Mouse (Mus musculus): Measurements from ENCODE around the gene Lmbr1. TPM values are rescaled to one million over a fixed set of nuclear protein-coding genes. Genes with fewer than 3 reads are reported as not detected.
"Not testable (repeated sequence)": the region's sequence is repeated elsewhere in the genome, so short reads cannot be mapped to it uniquely, and the experiment has no call there.

Gene Lmbr1
- total RNA-seq (2014; fragmentation: Nextera tagmentation): 0.60 and 0.90 TPM in 2 replicates
- total RNA-seq (2017): 2.9 and 6.6 TPM in 2 replicates

DNA sequence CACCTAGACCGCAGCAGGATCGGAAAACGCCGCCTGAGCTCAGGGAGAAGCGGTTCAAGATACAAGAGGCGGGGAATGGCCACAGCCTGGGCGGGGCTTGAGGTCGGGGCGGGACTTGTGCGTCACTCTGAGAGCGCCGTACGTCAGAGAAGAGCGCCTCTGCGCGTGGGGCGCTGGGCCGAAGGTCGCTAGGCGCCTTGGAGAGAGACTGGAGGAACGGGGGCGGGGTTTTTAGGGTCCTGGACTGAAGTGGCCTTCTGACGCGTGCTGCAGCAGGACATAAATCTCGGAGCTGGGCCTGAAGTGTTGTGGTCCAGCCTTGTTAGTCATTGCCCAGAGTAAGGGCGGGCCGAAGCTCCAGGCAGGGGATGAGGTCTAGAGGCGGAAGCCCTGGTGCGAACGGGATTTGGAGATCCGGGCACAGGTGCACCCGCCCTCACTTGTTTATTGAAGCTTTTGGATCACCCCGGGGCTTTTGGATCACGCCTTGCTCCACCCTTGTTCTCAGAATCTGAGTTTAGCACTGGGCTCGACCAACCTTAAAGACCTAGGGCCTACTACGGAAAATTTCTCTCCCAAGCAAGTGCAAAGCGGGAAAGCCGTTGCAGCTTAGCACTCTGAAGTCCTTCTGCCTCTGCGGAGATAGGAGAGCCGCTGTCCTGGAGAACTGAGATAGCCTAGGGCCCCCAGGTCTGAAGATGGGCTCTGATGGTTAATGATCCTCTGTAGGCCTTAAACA, at the start of gene Lmbr1:
Gene Lmbr1, minus strand, starts transcription at position 93 of the 739 bp plus-strand sequence.
- ATAC-seq (replicated peaks; ENCODE audit: poor library complexity, severe bottlenecking): peak; percentile 98

DNA sequence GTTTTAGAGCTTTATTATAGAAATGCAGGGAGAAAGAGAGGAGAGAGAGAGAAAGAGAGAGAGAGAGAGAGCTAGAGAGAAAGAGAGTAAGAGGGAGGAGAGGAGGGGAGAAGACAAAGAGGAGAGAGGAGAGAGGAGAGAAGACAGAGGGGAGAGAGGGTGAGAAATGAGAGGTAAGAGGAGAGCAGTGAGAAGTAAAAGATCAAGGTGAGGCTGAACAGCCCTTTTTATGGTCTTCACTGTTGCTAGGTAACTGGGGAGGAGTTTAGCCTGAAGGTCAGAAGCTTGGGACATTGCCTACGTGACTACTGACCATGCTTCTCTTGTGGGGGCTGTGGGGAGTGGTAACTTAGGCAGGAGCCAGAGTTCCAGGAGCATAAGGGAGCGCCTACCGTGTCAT, 45.1 kb upstream of the Lmbr1 start:
- ATAC-seq (replicated peaks; ENCODE audit: poor library complexity, severe bottlenecking): not testable (repeated sequence)

DNA sequence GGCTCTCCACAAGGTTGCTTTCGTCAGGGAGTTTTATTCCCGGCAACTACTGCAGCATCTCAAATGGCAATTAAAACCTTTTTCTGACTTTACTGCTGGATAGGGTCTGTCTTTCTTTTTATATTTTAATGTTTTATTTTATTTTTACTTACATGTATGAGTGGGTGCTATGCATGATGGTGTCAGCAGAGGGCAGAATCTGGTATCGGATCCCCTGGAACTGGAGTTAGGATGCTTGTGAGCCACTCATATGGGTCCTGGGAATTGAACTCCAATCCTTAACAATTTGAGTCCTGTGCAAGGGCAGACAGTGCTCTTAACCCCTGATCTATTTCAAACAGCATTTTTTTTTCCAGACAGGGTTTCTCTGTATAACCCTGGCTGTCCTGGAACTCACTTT, 34.9 kb upstream of the Lmbr1 start:
- ATAC-seq (replicated peaks; ENCODE audit: poor library complexity, severe bottlenecking): no peak

DNA sequence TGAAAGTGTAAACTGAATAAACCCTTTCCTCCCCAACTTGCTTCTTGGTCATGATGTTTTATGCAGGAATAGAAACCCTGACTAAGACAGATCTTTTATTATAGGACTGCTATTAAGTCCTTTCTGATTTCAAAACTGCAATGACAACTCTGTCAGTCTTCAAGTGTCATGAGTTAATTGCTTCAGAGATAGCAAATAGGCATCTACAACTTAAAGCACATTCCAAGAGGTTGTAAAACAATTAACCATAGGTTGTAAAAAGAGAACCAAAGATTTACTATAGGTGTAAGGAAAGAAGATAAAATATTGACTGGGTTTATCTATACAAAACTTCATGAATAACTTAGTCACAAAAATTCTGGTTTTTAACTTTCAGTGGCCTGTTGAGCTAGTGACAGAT, 32.7 kb upstream of the Lmbr1 start:
- ATAC-seq (replicated peaks; ENCODE audit: poor library complexity, severe bottlenecking): no peak

DNA sequence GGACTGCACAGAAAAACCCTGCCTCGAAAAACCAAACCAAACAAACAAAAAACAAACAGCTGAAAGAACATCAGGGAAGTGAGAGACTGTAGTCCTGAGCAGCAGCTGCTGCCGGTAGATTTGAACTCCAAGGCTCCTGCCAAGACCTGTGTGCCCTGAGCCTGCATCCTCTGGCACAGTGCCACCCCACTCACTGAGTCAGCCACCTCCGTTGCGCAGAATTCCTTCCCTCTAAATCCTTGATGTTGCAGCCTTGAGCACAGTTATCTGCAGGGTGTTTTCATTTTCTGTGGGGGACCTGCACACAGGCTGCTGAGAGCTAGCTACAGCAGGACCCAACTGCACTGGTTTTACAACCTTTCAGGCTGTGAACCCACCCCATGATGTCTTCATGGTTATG, 20.2 kb upstream of the Lmbr1 start:
- ATAC-seq (replicated peaks; ENCODE audit: poor library complexity, severe bottlenecking): no peak

DNA sequence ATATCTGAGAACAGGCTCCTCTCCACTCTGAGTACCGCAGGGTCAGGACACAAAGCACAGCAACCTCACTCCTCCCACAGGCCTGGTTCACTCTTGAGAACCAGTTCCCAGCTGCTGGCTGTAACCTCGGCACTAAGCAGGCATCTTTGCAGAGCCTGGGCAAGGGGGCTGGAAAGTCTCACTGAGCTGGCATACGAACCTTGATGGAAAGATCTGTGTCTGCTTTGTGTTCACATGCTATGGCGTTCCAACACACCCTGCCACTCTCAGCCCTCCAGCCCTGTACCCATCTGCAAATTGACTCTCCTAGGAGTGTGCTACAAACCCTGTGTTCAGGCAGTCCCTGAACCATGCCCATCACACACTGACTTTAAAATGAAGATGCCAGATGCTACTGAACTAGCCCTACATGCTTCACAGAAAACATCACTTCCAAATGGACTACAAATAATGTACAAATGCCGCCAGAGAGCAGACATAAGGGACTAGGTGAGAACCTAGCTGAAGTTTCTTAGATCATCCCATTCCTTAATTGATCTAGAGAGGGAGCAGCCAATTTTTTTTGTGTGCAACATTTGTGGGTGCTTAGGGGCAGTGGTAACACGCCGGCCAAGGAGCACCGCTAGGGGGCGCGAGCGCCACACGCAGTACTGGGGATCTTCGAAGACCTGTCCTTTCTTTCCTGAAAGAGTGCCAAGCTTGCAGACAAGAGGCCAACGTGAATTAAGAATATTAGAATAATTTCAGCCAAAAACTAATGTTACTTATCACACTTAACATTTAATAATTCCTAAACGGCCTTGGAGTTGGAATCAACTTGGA, 11.0 kb upstream of the Lmbr1 start:
- ATAC-seq (replicated peaks; ENCODE audit: poor library complexity, severe bottlenecking): peak; percentile 84

DNA sequence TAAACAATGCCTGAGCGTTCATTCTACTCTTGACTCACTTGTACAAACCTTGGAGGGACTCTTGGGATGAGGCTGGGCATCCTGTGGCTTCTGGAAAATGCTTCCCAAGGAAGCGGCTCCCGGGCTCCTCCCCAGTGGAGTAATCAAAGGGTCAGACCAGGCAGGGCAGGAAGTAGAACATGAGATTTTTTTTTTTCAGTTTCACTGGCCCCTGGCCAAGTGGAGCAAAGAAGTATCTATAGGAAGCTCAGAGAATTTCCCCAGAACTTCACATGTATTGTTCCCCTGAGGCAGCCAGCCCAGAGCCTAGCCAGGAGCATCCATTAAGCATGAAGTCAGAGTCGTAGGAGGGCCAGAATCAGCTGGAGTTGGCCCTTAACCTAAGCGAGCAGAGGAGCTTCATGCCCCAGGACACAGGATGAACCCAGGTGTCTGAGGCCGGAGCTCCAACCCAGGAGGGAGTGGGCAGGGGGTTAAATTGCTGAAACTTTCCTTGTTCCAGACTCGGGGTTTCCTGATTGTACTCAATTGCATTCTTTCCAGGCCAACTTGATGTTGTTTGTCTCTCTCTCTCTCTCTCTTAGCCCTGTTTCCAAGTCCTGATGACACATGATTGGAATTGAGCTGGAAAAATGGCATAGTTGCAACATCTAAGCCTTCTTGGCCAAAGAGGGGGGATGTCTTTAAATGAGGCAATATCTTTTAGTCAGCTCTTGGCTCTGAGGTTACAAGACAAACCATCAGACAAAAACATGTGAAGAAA, 10.2 kb upstream of the Lmbr1 start:
- ATAC-seq (replicated peaks; ENCODE audit: poor library complexity, severe bottlenecking): no peak

DNA sequence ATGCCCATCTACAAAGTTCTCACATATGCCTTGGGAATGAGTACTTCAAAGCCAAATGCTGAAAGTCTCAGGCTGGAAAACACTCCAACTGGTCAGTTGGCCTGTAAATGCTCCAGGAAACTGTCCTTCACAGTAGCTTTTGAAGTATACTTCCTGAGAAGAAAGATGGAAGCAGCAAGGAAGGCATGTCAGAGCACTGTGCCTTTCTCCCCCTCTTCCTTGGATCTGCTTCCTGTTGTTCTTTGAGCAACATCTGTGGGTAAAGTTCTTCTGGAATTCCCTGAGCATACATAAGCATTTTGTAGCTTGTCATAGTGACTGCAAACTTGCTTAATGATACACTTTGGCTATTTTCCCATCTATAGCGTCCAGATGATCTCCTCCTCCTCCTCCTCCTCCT, 9.4 kb upstream of the Lmbr1 start:
- ATAC-seq (replicated peaks; ENCODE audit: poor library complexity, severe bottlenecking): no peak

DNA sequence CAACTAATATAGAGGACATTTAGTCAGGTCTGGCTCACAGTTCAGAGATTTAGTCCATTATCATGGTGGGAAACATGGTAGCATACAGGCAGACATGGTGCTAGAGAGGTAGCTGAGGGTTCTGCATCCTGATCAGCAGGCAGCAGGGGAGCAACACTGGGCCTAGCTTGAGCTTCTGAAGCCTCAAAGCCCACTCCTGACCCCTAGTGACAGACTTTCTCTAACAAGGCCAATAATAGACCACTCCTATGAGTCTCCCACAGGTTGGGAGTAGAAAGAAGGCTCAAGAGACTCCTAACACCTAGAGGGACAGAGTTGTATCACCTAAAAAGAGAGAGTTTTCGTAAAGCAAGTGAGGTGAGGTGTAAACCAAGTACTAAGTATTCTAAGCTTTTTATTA, 4.6 kb upstream of the Lmbr1 start:
- no peak for ATAC-seq (replicated peaks; ENCODE audit: poor library complexity, severe bottlenecking)

DNA sequence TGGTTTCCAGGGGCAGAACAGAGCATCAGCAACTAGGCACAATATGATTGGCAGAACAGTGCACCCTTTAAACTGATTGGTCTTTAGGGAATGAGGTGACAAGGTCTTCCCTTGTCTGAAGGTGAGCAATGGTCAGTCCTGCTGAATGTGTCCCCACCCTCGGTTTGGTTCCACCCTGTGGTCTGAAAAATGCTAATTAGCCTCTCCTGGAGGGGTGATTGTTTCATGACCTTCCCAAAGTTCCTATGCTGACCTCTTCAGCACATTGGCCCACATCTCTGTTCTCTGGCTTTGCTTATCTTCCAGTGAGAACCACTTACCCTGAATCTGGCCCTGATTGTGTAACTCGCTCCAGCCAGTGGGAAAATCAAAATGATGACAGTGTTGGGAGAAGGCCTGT, 1.9 kb upstream of the Lmbr1 start:
- ATAC-seq (replicated peaks; ENCODE audit: poor library complexity, severe bottlenecking): no peak

DNA sequence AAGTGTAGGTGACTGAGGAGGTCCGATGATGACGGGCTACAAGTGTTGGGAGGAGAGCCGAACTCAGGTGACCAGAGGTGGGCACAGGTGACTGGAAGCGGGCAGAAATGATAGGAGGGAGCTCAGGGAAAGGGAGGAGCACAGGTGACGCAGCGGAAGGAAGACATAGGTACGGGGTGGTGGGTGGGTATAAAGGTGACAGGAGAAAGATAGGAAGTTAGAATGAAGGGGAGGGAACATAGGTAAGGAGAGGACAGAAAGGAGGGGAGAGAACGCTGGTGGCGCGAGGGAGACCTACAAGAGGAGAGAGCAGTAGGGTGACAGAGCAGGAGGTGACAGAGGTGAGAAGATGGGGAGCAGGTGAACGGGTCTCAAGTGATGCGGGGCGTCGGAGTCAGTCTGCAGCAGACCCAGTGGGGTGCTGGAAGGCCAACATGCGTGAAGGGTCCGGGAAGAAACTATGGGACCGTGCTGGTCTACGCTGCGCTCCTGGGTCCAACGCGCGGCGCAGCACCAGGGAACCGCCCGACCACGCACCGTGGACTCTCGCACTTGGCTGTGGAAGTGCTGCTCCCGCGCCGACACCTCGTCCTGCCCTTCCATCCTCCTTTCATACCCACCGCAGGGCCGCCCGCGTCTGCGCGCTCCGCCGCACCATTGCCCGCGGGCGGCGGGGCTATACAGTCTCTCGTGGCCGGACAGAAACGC, 446 bp downstream of the Lmbr1 start:
- no peak for ATAC-seq (replicated peaks; ENCODE audit: poor library complexity, severe bottlenecking)

DNA sequence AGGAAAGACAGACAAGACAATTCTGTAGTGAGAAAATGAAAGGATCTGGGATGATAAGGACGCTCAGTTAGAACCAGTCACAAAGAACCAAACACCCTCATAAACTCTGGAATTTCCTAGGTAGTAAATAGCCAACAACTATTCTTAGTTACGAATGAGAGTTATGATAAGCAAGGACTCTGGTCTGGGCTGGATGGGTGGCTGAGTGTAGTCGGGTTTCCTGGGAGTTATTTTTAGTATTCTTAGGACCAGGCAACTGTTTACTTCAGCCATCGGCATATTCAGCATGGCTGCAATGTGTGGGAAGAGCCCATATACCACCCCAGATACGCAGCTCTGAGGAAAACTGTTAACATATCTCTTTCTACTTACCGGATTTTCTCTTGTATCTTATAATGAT, 14.7 kb downstream of the Lmbr1 start:
- ATAC-seq (replicated peaks; ENCODE audit: poor library complexity, severe bottlenecking): no peak

DNA sequence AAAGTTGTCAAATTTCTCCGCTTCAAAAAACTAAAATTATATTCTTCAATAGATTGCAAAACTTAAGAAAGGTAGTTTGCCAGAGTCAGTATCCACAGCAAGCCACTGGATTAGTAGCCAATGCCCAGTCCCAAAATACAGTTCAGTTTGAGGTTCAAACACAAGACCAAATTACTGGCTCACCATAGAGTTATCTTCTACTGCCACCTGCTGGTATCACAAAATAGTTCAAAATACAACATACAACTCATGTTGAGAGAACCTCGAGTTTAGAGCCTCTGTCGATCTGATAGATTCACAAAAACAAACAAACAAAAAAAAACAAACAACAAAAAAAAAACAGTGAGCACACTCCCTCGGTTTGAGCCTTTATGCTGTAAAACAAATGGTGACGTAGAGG, 42.4 kb downstream of the Lmbr1 start:
- ATAC-seq (replicated peaks; ENCODE audit: poor library complexity, severe bottlenecking): no peak

DNA sequence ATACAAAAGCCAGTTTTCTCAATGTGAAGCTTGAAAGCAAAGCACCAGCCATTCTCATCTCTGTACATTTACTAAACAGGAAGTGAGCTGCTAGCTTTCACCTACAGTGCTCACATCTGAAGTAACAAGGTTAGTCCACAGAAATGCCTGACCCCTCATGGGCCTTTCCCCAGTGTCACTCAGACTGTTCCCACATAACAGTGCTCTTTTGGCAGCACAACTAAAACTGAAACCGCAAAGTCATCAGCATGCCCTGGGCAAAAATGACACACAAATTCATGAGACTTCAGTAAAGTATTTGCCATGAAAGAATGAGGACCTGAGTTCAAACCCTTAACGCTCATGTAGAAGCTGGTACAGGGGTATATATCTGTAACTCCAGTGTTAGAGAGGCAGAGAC, 55.7 kb downstream of the Lmbr1 start:
- no peak for ATAC-seq (replicated peaks; ENCODE audit: poor library complexity, severe bottlenecking)

DNA sequence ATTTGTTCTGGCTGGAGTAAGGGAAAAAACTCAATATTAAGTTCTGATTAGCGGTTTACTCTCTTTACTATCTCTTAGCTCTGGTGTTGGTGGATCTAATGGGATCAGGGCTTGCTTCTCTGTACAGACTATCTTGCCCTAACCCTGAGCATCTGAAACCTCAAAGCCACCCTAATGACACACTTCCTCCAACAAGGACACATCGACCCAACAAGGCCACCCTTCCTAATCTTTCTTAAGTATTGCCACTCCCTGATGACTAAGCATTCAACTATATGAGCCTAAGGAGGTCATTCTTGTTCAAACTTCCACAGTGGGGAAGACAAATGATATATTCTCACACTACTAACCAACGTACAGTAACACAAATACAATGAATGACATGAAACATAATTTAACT, 69.0 kb downstream of the Lmbr1 start:
- ATAC-seq (replicated peaks; ENCODE audit: poor library complexity, severe bottlenecking): no peak

DNA sequence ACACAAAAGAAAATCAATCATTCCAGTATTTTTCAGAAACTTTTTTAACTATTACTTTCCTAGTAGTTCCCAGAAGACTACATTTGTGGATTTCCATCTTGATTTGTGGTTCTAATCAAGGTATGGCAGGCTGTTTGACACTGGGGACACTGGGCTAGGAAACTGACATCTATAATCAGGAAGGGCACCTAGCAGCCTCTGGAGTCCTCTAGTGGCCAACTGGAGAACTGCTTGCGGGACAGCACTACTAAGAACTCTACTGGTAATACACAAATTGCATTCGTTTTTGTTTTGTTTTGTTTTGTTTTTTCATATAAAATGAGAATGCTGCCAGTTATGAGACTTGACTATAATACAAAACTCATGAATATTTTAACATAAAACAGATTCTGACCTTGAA, 85.0 kb downstream of the Lmbr1 start:
- peak; percentile 66 for ATAC-seq (replicated peaks; ENCODE audit: poor library complexity, severe bottlenecking)

DNA sequence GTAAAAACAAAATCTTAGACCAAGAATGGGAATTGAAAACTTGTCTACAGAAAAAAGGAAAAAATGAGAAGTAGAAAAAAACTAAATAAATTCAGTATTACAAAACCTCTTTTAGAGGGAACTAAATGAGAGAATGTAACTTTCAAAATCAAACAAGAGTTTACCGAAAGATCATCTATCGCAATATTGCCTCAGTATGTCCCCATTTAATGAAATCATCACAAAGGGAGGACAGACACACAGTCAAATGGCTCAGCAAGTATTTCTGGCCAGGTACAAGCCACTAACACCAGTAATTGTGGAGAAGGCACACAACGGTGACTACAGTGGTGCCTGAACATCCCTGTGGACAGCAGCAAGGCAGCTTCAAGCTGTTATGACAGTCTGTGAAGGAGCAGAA, 88.1 kb downstream of the Lmbr1 start:
- peak; percentile 82 for ATAC-seq (replicated peaks; ENCODE audit: poor library complexity, severe bottlenecking)

DNA sequence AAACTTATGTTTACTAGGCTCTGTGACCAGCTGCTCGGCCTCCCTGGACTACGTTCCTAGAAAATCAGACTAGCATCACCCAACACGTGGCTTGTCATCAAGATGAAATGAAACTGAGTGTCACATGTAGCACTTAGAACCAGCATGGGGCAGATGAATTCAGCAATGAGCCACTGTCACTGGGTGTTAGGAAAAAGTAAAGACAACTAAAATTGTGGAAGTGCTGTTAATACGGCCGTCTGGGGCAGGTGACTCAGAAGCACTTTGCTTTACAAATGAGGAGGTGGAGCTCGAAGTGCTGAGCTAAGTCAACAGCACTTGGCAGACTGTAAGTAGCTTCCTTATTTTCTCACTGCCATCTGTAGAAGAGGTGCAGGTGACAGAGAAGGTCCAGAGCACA, 88.5 kb downstream of the Lmbr1 start:
- ATAC-seq (replicated peaks; ENCODE audit: poor library complexity, severe bottlenecking): peak; percentile 73

DNA sequence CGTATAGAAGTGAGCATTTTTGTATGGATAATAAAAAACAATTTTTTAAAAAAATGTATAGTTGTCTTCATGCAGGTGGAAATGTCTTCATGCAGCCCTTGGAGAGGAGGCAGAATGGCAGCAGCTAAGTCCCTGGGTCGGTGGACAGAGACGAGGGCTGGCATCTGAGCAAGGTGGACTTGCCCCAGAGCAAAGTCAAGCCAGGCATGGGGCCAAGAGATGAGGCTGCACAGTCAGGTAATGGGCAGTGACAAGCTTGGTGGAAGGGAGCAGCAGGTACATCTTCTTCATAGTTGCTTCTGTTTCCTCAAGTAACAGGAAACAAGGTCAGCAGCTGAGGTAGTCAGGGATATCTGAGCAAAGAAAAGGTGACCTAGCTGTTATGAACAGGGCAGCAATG, 97.1 kb downstream of the Lmbr1 start:
- no peak for ATAC-seq (replicated peaks; ENCODE audit: poor library complexity, severe bottlenecking)

DNA sequence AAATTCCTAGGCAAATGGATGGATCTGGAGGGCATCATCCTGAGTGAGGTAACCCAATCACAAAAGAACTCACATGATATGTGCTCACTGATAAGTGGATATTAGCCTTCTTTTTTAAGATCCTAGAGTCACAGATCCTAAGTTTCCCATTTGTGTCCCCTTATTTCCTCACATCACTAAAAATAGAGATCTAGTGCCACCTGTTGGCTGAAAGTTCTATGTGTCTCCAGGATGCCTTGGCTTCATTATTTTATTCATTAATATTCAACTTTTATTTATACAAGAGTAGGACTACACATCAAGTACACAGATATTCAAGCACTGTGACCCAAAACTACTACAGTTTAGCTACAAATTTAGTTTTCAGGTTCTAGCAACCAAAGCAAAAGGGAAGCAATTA, 103.4 kb downstream of the Lmbr1 start:
- no peak for ATAC-seq (replicated peaks; ENCODE audit: poor library complexity, severe bottlenecking)

Data from granulocyte monocyte progenitor cell, adult 5-6 weeks (primary cell).